In genomic region chr4:140679038-140679437, GRCm38 (mm10) we compare ENCODE assay signal across 9 mouse cellular contexts. TPM values are rescaled to one million over a fixed set of nuclear protein-coding genes. Genes with fewer than 3 reads are reported as not detected.
A peak's percentile ranks its signal among the peaks of the same experiment; 100 is the strongest.
DNase-seq lines count a peak whose midpoint lies in the region; ATAC-seq and TF ChIP-seq lines count a peak whose summit lies in the region.
"Had no signal": no experiment of that assay in that cellular context is flagged by ENCODE, and none has a peak within 500 bp of the region (broad histone marks: within the 10 kb centered on the region; RNA-seq: fewer than 3 reads in every experiment).

No protein-coding gene starts in this region.

- H3K27me3 ChIP-seq in limb, embryonic 15.5 days = no peaks in the 10 kb centered on the region
- H3K27me3 ChIP-seq in stomach, postnatal 0 days (ENCODE audit: control insufficient read depth, insufficient read depth, low read length) = no peaks in the 10 kb centered on the region
- H3K27me3 ChIP-seq: hindbrain, embryonic 15.5 days had no signal

- ATAC-seq in limb, embryonic 15.5 days (ENCODE audit: insufficient number of reproducible peaks, low FRiP score, low TSS enrichment, low read depth) = 0 out of 2 replicates have a peak, but pooled peaks have one; percentile 15
- 0 out of 2 replicates have a peak, but pooled peaks have one; percentile 17 for ATAC-seq in stomach, postnatal 0 days (ENCODE audit: low FRiP score, low TSS enrichment)

- no peaks in the 10 kb centered on the region for H3K9me3 ChIP-seq in limb, embryonic 15.5 days
- H3K9me3 ChIP-seq in stomach, postnatal 0 days (ENCODE audit: control insufficient read depth, low read length) = no peaks in the 10 kb centered on the region
- H3K9me3 ChIP-seq: hindbrain, embryonic 15.5 days had no signal

- no peak overlapping the region for H3K4me3 ChIP-seq in limb, embryonic 15.5 days
- H3K4me3 ChIP-seq in stomach, postnatal 0 days (ENCODE audit: low read depth, low read length) = no peak overlapping the region
- H3K4me3 ChIP-seq: hindbrain, embryonic 15.5 days had no signal

- peak; percentile 82 for TF ChIP-seq CTCF in stomach, postnatal 0 days (IDR thresholded peaks at IDR 0.05; ENCODE audit: low read depth)

- H3K27ac ChIP-seq in limb, embryonic 15.5 days = no peak overlapping the region
- H3K27ac ChIP-seq in stomach, postnatal 0 days (replicated peaks) = no peak overlapping the region
- H3K27ac ChIP-seq: hindbrain, embryonic 15.5 days had no signal

- peaks cover 15% of the 10 kb centered on the region for H3K4me1 ChIP-seq in limb, embryonic 15.5 days
- no peaks in the 10 kb centered on the region for H3K4me1 ChIP-seq in stomach, postnatal 0 days (replicated peaks; ENCODE audit: control insufficient read depth, insufficient read depth)

- DNase-seq in gastrocnemius, adult 18-20 months (ENCODE audit: low spot score) = peak; percentile 34
- DNase-seq in gastrocnemius, postnatal 25 days = no peak
- peak; percentile 17 for DNase-seq in right cerebral cortex, adult 18-20 months
- no peak for DNase-seq in right cerebral cortex, adult 2 months (ENCODE audit: low spot score in 2 of 2)
- peak; percentile 67 for DNase-seq in embryo, embryonic 11 days
- peak; percentile 69 for DNase-seq in stomach, postnatal 0 days (ENCODE audit: low spot score)
- no peak for DNase-seq in frontal cortex, postnatal 14 days (ENCODE audit: low spot score in 2 of 2)

- TF ChIP-seq EP300 in stomach, postnatal 0 days (optimal IDR thresholded peaks at IDR 0.05) = no peak

- no peak overlapping the region for H3K9ac ChIP-seq in limb, embryonic 15.5 days
- H3K9ac ChIP-seq in stomach, postnatal 0 days (ENCODE audit: low read length) = no peak overlapping the region
- H3K9ac ChIP-seq: hindbrain, embryonic 15.5 days had no signal

- H3K36me3 ChIP-seq in limb, embryonic 15.5 days = no peaks in the 10 kb centered on the region
- no peaks in the 10 kb centered on the region for H3K36me3 ChIP-seq in stomach, postnatal 0 days (ENCODE audit: control insufficient read depth, insufficient read depth, low read length)
- H3K36me3 ChIP-seq: hindbrain, embryonic 15.5 days had no signal

- no peak overlapping the region for H3K4me2 ChIP-seq in limb, embryonic 15.5 days
- H3K4me2 ChIP-seq in stomach, postnatal 0 days (replicated peaks; ENCODE audit: low read depth) = no peak overlapping the region

- 15% methylated on average over 5 of the region's 5 CpGs for WGBS in limb, embryonic 15.5 days
- WGBS in stomach, postnatal 0 days = 13% methylated on average over 5 of the region's 5 CpGs

RNA-seq across cellular contexts. Expression of gene Arhgef10l, which starts 13.2 kb away (rescaled TPM):
- total RNA-seq in gastrocnemius, adult 18-20 months (2021) = 10 to 100 TPM; 53.2 to 68.6 TPM
- 10 to 100 TPM; 36.2 to 51.3 TPM for total RNA-seq in gastrocnemius, postnatal 25 days (2021)
- 22.4 and 23.0 TPM in 2 replicates for polyA plus RNA-seq in limb, embryonic 15.5 days (2015; fragmentation: Nextera tagmentation; extraction: Ambion mirVana)
- polyA plus RNA-seq in stomach, postnatal 0 days (2015; fragmentation: Nextera tagmentation; extraction: Ambion mirVana) = 11.3 and 12.7 TPM in 2 replicates

RNA-seq across cellular contexts. Expression of gene Rcc2, which starts 21.3 kb away (rescaled TPM):
- total RNA-seq in gastrocnemius, adult 18-20 months (2021) = 1 to 10 TPM; 7.2 to 8.9 TPM
- total RNA-seq in gastrocnemius, postnatal 25 days (2021) = 1 to 10 TPM; 8.4 to 9.8 TPM
- 31.0 and 32.5 TPM in 2 replicates for polyA plus RNA-seq in limb, embryonic 15.5 days (2015; fragmentation: Nextera tagmentation; extraction: Ambion mirVana)
- polyA plus RNA-seq in stomach, postnatal 0 days (2015; fragmentation: Nextera tagmentation; extraction: Ambion mirVana) = 18.9 and 20.4 TPM in 2 replicates

Comparison
In these comparisons a context has a peak if more than half of its experiments do, and no peak if none do; other contexts are left out.
1. DNase-seq: peak in gastrocnemius, adult 18-20 months (single experiment), right cerebral cortex, adult 18-20 months (single experiment), embryo, embryonic 11 days (single experiment) and stomach, postnatal 0 days (single experiment); none in gastrocnemius, postnatal 25 days (single experiment), right cerebral cortex, adult 2 months (0 of 2) and frontal cortex, postnatal 14 days (0 of 2).